Mouse (Mus musculus) retina, postnatal 7 days (tissue): Measurements from ENCODE around the gene Pkd1l2.

Source experiments
- DNase-seq: peaks from one replicate; pipeline ENCODE4 v3.0.0-alpha.2; 2012; ENCODE audit warnings: low read depth, low spot score

The Pkd1l2 gene

DNA sequence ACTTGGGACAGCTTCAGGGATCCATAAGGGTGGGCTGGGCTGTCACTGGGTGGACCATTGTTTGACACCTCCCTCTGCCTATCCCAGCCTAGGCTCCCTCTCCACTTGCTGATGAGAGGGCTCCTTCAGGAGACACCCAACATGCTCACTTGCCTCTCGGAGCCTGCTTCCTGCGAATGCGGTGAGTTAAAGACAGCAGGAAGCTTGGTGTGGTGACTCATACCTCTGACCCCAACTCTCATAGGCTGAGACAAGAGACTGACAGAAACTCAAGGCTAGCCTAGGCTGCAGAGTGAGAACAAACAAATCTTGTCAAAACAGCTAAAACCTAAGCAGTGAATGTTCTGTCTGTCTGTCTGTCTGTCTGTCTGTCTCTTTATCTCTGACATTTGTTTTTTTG is 48.9 kb downstream of the Pkd1l2 start:
- DNase-seq: no peak

- no peak for DNase-seq
Observed at GRCm38 (mm10) chr8:117032609-117033008, 49.6 kb downstream of the Pkd1l2 start.

GRCm38 (mm10) chr8:117031476-117031875 is 50.8 kb downstream of the Pkd1l2 start:
- DNase-seq: no peak

- no peak for DNase-seq
Observed at GRCm38 (mm10) chr8:117028686-117029085, 53.6 kb downstream of the Pkd1l2 start.

- DNase-seq: no peak
Observed at GRCm38 (mm10) chr8:117027601-117028000, 54.6 kb downstream of the Pkd1l2 start.

DNA sequence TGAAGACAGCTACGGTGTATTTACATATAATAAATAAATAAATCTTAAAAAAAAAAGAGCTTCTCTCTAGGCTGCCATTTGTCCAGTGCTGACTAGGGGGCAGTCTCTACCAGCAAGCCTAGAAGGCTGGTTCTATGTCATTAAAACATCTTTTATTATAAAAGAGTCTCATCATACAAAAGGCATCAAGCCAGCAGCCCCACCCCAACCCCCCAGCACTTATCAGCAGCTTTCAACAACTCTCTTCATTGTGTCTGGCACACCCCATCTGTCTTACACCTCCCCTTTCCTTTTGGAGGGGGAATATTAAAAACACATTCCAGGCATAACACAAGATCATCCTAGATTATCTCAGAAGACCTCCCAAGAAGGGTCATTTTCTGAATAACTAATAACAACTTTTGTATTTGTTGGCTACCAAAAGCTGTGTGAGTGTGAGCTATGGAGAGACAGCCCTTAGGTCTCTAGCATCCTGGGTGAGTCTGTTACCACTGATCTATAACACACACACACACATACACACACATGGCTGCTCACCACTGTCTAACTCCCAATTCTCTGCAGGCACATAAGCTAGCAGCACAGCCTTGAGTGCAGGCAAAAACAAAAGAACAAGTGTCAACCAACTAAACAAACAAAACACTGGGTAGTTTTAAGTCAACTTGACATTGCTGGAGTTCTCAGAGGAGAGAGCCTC is 59.8 kb downstream of the Pkd1l2 start:
- DNase-seq: no peak

DNA sequence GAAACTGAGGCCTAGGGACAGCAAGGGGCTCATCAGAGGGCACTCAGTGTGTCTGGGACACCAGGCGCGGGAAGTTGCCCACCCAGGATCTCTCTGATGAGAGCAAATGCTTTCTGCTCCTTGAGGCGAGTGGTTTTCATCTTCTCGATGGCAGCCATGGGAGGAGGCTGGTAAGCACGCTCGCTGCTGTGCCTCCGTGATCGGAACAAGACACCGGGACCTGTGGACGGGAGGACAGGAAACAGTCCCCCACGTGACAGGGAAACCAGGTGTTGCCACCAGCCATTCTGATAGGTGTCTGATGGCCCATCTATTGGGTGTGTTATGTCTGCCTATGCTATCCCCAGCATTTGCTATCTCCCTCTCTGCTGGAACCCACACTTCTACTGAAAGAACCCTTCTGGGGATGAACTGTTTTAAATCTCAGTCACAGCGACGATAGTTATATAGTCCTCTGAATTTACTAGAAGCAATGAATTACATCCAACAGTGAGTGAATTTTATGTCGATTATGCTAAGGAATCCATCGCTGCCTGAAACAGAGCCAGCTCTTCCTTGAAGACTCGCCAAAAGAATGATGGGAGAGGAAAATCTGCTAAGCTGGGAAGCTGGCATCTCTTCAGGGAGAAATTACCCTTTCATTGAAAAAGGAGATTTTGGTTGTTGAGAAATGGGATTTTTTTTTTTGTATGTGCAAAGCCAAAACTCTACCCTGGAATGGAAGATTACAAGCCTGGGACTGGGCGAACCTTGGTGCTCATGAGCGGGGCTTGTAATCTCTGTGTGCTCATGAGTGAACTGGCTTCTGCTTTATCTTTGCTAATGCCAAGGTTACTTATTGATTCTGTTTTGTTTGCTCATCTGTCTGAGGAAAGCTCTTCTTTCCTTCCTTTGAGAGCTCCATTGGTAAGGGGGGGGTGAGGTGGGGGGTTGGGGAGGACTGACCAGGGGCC is 62.6 kb downstream of the Pkd1l2 start:
- no peak for DNase-seq

DNA sequence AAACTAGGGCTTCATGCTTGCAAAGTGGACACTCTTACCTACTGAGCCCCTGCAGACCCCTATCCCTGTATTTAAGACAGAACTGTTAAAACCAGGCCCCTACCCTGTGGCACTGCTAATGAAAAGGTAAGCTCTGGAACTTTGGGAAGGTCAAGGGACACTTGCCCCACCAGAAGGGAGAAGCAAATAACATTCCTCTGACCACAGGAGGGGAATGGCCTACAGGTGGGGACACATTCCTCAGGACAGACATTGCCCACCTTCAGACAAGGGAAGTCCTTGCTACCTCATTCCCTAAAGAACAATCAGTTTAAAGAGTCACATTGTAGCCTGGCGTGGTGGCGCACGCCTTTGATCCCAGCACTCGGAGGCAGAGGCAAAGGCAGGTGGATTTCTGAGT is 64.4 kb downstream of the Pkd1l2 start:
- no peak for DNase-seq

GRCm38 (mm10) chr8:117017006-117017405 is 65.2 kb downstream of the Pkd1l2 start:
- DNase-seq: no peak

- no peak for DNase-seq
Observed at GRCm38 (mm10) chr8:117015670-117016069, 66.6 kb downstream of the Pkd1l2 start.

DNA sequence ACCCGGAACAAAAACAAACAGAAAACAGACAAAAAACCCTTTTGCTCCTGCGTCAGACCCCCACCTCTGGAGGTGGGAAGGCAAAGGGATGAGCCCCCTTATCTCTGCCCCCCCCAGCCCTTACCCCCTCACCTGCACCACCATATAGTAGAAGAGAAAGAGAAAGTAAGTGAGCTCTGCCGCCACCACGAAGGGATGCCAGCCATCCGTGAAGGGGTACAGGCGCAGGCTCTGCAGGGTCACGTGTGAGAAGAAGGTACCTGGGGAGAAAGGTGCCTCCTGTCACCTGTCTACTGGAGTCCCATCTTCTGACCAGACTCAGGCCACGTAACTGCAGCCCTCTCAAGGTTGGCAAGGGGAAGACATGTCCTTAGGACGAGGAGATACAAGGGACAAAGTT is 70.9 kb downstream of the Pkd1l2 start:
- no peak for DNase-seq

GRCm38 (mm10) chr8:116994016-116994716 is 88.1 kb downstream of the Pkd1l2 start:
- no peak for DNase-seq

DNA sequence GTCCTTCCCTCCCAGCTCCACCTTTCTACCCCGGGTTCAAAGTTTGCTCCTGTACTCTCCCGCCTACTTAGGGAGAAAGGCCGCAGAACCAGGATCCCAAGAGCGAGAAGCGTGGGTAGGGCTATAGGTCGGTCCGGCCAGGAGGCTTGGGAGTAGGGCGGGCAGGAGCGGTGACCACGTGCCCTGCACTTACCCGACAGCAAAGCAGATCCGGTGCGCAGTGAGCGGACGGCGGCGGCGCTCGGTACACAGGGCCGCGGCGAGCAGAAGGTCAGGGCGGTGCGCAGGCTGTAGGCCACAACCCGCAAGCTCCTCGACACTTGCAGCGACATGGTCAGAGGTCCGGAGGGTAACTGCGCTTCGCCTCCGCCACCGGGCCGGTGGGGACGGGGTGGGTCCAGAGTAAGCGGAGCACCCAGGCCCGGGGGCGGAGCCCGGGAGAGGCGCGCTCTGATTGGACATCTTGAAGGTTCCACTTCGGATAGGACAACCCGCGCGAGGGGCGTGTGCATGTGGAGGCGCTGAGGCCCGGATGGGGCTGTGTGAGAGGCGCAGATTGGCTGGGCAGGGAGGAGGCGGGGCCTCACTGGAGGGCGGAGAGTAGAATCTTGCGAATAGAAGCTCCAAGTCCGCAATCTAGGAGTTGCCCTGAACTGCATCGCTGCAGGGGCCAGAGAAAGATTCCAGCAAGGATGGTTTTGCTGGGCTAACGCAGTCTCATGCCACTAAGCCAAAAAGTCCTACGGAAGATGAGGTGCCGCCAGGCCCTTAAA is 89.0 kb downstream of the Pkd1l2 start, which contains the start of gene Gcsh:
Gene Gcsh (minus strand): TSS at position 443 of the 773 bp plus-strand sequence.
- peak; percentile 95 for DNase-seq

GRCm38 (mm10) chr8:116992176-116992971 is 89.9 kb downstream of the Pkd1l2 start:
- no peak for DNase-seq

- DNase-seq: no peak
Observed at GRCm38 (mm10) chr8:116991241-116991640, 91.0 kb downstream of the Pkd1l2 start.

- DNase-seq: no peak
Observed at GRCm38 (mm10) chr8:116989842-116990241, 92.4 kb downstream of the Pkd1l2 start.

DNA sequence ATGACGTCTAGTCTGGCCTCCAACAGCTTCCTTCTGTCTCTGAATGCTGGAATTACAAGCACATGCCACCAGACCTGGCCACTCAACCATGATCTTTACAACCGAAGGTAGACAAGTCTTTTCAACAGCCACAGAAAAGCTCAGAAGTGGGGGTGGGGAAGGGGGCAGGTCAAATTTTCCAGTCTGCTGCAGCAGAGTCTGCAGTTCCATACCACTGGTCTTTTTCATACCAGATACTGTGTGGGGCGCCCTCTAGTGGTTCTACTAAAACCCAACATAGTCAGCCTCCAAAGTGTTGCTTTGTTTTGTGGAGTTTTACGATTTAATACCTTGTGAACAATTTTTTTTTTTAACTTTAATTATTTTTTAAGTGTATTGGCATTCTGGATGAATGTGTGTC is 102.1 kb downstream of the Pkd1l2 start:
- peak; percentile 54 for DNase-seq

- peak; percentile 97 for DNase-seq
Observed at GRCm38 (mm10) chr8:116978631-116979256, 103.5 kb downstream of the Pkd1l2 start, which contains the start of gene 1700030J22Rik. 1700030J22Rik (minus strand) TSS chr8:116978959.

DNA sequence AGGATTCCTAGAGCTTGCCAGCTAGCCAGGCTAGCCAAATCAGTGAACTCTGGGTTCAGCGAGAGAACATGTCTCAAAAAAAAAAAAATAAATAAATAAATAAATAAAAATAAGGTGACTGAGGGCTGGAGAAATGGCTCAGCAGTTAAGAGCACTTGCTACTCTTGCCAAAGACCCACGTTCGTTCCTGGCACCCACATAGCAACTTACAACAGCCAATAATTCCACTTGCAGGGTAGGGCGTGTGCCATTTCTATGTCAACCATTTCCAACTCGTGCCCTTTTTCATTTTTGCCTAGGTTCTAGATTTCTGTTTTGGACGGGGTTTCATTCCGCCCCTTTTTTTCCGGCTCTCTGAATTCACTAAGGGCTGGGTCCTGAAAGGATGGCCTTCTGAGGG is 104.2 kb downstream of the Pkd1l2 start:
- no peak for DNase-seq

DNA sequence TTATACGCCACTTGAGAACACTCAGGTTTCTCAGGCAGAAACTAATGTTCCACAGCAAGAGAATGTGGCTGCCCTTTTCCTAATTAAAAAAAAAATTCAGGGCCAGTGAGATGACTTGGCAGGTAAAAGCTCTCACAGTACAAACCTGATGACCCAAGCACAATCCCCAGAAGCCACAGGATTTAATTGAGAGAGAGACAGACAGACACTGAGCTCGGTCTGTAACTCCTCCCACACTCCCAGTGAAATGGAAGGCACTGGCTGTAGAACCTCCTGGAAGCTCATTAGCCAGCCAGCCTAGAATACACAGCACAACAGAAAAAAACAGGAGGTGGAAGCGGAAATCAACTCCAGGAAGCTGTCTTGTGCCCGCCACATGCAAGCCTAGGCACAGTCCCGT is 106.6 kb downstream of the Pkd1l2 start:
- no peak for DNase-seq
